Mouse (Mus musculus): ENCODE measurements around the gene Foxd4.
"Not testable (repeated sequence)": the region's sequence is repeated elsewhere in the genome, so short reads cannot be mapped to it uniquely, and the experiment has no call there.

Gene Foxd4

GRCm38 (mm10) chr19:24875129-24875870 is 25.7 kb downstream of the Foxd4 start, which contains the start of gene Gm10053:
Gene Gm10053 (plus strand): TSS chr19:24875686.
- not testable (repeated sequence) for DNase-seq (ENCODE audit: low read depth)

GRCm38 (mm10) chr19:24873873-24874272 is 27.1 kb downstream of the Foxd4 start:
- DNase-seq (ENCODE audit: low read depth) = no peak

GRCm38 (mm10) chr19:24871037-24871635 is 29.9 kb downstream of the Foxd4 start:
- DNase-seq (ENCODE audit: low read depth) = peak; percentile 34

- DNase-seq (ENCODE audit: low read depth) = no peak
Measured at GRCm38 (mm10) chr19:24865436-24865835, 35.6 kb downstream of the Foxd4 start.

- no peak for DNase-seq (ENCODE audit: low read depth)
Measured at GRCm38 (mm10) chr19:24861612-24862451, 39.2 kb downstream of the Foxd4 start, which contains the start of gene Pgm5. Gene Pgm5 (minus strand): TSS chr19:24861855.

- no peak for DNase-seq (ENCODE audit: low read depth)
Measured at GRCm38 (mm10) chr19:24861276-24861611, 39.8 kb downstream of the Foxd4 start.

- no peak for DNase-seq (ENCODE audit: low read depth)
Measured at GRCm38 (mm10) chr19:24851456-24852315, 49.3 kb downstream of the Foxd4 start.

Measured in fibroblast of lung, adult 2 months (primary cell).